In the genomic region with DNA sequence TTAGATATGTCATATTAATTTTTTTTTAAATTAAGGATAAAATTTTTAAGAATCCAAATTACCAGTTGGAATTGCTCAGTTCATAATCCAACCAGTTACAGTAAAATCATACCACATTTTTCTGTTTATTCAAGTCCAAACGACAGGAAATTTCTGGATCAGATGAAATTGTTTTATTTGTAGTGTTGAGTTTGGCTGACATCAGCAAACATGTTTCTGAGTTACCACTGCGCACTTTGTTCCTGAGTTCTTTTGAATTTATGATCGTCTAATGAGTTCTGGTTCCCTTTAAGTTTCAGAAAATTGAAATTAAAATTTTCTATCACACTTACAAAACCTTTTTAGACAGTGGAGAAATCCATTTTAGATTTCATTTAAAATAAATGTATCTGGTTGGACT, we compare ENCODE assay signal across 29 mouse cellular contexts.
"Had no signal": no experiment of that assay in that cellular context is flagged by ENCODE, and none has a peak within 500 bp of the region (broad histone marks: within the 10 kb centered on the region; RNA-seq: fewer than 3 reads in every experiment).

No protein-coding gene starts in this region.

- H3K27ac ChIP-seq: left cerebral cortex, adult 2 months; limb, embryonic 10.5 days; limb, embryonic 12.5 days; limb, embryonic 13.5 days; limb, embryonic 15.5 days; liver, embryonic 12.5 days; liver, embryonic 13.5 days; liver, embryonic 14.5 days; liver, embryonic 15.5 days; lung, embryonic 15.5 days; midbrain, embryonic 12.5 days; midbrain, embryonic 13.5 days; midbrain, embryonic 15.5 days; neural tube, embryonic 12.5 days had no signal

- H3K27me3 ChIP-seq: limb, embryonic 12.5 days; limb, embryonic 13.5 days; limb, embryonic 15.5 days; liver, embryonic 12.5 days; liver, embryonic 13.5 days; liver, embryonic 15.5 days; lung, embryonic 15.5 days; megakaryocyte, embryonic 14.5 days; midbrain, embryonic 12.5 days; midbrain, embryonic 13.5 days; midbrain, embryonic 15.5 days; neural tube, embryonic 12.5 days had no signal

- H3K4me1 ChIP-seq: limb, embryonic 10.5 days; limb, embryonic 12.5 days; limb, embryonic 15.5 days; liver, embryonic 15.5 days; lung, embryonic 15.5 days; megakaryocyte, embryonic 14.5 days had no signal

- H3K4me3 ChIP-seq: left cerebral cortex, adult 2 months; limb, embryonic 10.5 days; limb, embryonic 12.5 days; limb, embryonic 13.5 days; limb, embryonic 15.5 days; liver, embryonic 12.5 days; liver, embryonic 13.5 days; liver, embryonic 15.5 days; lung, embryonic 15.5 days; megakaryocyte, embryonic 14.5 days; midbrain, embryonic 12.5 days; midbrain, embryonic 13.5 days; midbrain, embryonic 15.5 days; myocyte; neural tube, embryonic 12.5 days had no signal

- DNase-seq: left cerebral cortex, postnatal 4 days; liver; liver, embryonic 13.5 days; liver, postnatal 0 days; lung, adult 18-20 months; lung, adult 2 months; lung, embryonic 14.5 days; lung, postnatal 10 days; lung, postnatal 14 days; lung, postnatal 36 days; lung, postnatal 4 days; midbrain, embryonic 14.5 days had no signal

- H3K36me3 ChIP-seq: limb, embryonic 10.5 days; liver, embryonic 12.5 days; lung, embryonic 15.5 days; midbrain, embryonic 12.5 days; midbrain, embryonic 13.5 days; midbrain, embryonic 15.5 days; neural tube, embryonic 12.5 days had no signal

- H3K4me2 ChIP-seq: limb, embryonic 12.5 days; limb, embryonic 13.5 days; limb, embryonic 15.5 days; liver, embryonic 12.5 days; liver, embryonic 13.5 days; liver, embryonic 15.5 days; lung, embryonic 14.5 days; lung, embryonic 15.5 days; midbrain, embryonic 12.5 days; midbrain, embryonic 13.5 days; midbrain, embryonic 15.5 days; neural tube, embryonic 12.5 days had no signal

- ATAC-seq: liver, embryonic 12.5 days; liver, postnatal 0 days; lung, postnatal 0 days; midbrain, embryonic 13.5 days; midbrain, embryonic 15.5 days; midbrain, embryonic 16.5 days had no signal

- H3K9me3 ChIP-seq: limb, embryonic 10.5 days; liver, embryonic 15.5 days; lung, embryonic 15.5 days; midbrain, embryonic 15.5 days; neural tube, embryonic 12.5 days had no signal

- H3K9ac ChIP-seq: limb, embryonic 12.5 days; limb, embryonic 13.5 days; limb, embryonic 15.5 days; liver, embryonic 12.5 days; liver, embryonic 13.5 days; liver, embryonic 14.5 days; liver, embryonic 15.5 days; liver, postnatal 0 days; lung, embryonic 14.5 days; lung, embryonic 15.5 days; midbrain, embryonic 12.5 days; midbrain, embryonic 13.5 days; midbrain, embryonic 15.5 days; neural tube, embryonic 12.5 days had no signal
